Mouse (Mus musculus): ENCODE results near the gene Gm26602. TPM values are rescaled to one million over a fixed set of nuclear protein-coding genes. Genes with fewer than 3 reads are reported as not detected.

Gene Gm26602
- polyA plus RNA-seq, 1 experiment from 2014 or later: not detected

GRCm38 (mm10) chr10:79872862-79873261 is 37.8 kb upstream of the Gm26602 start:
- ChIA-PET POLR2A (interaction anchor here (1.4 kb wide), 1 partner anchor 20 kb away, joined by 3 read pairs; no protein-coding TSS in a partner anchor), CTCF (interaction anchor here (1.2 to 1.7 kb wide), 2 partner anchors 10 to 38 kb away, joined by 3 to 5 read pairs; no protein-coding TSS in a partner anchor)
- no peak for DNase-seq (ENCODE audit: low read depth, low spot score)
- TF ChIP-seq CTCF (IDR thresholded peaks at IDR 0.05): no peak
- no peaks in the 10 kb centered on the region for H3K27me3 ChIP-seq
- no peak for ATAC-seq
- in situ Hi-C loops (cut with MboI; ENCODE audit: low pct_unique_long_range_greater_than_20kb): no loop called here

GRCm38 (mm10) chr10:79873313-79873712 is 37.3 kb upstream of the Gm26602 start:
- in situ Hi-C loops (cut with MboI; ENCODE audit: low pct_unique_long_range_greater_than_20kb): no loop called here
- DNase-seq (ENCODE audit: low read depth, low spot score): no peak
- no peak for ATAC-seq
- H3K27me3 ChIP-seq: no peaks in the 10 kb centered on the region
- ChIA-PET POLR2A (interaction anchor here (1.4 kb wide), 2 partner anchors 15 to 20 kb away, joined by 3 read pairs; no protein-coding TSS in a partner anchor), CTCF (interaction anchor here (1.2 to 1.7 kb wide), 2 partner anchors 10 to 38 kb away, joined by 3 to 5 read pairs; no protein-coding TSS in a partner anchor)
- TF ChIP-seq CTCF (IDR thresholded peaks at IDR 0.05): no peak

GRCm38 (mm10) chr10:79873715-79874289 is 36.9 kb upstream of the Gm26602 start:
- ChIA-PET CTCF (interaction anchor here (1.2 to 1.7 kb wide), 2 partner anchors 10 to 39 kb away, joined by 3 to 5 read pairs; no protein-coding TSS in a partner anchor), POLR2A (interaction anchor here (1.4 kb wide), 2 partner anchors 15 to 21 kb away, joined by 3 read pairs; no protein-coding TSS in a partner anchor)
- H3K27me3 ChIP-seq: no peaks in the 10 kb centered on the region
- no peak for DNase-seq (ENCODE audit: low read depth, low spot score)
- no peak for TF ChIP-seq CTCF (IDR thresholded peaks at IDR 0.05)
- in situ Hi-C loops (cut with MboI; ENCODE audit: low pct_unique_long_range_greater_than_20kb): no loop called here
- ATAC-seq: no peak

DNA sequence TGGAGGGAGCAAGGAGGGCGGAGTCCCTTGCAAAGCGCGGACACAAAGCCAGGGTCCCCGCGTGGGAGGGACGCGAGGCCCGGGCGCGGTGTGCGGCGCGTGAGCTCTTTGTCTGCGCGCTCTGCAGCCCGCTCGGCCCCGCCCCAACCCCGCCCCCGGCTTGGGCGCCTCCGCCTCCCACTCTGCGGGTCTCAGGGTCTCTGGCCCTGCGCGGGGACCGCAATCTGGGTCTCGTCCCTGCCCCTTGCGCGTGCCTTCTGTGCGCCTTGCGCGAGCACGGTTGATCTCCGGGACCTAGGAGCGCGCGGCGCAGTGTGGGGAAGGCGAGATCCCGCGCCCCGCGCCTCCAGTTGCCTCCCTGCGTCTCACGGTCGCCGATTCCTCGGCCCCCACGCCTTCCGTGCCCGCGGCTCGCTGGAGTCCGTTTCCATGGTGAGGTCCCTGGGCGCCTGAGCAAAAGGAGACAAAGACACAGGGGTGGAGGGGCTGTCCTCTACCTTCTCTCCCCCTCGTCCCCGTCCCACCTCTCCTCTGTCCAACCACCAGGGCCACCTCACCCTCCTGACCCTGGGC is 36.3 kb upstream of the Gm26602 start, which contains the start of the genes Prtn3 and Plppr3:
Prtn3 (plus strand) TSS at position 187 of the 573 bp plus-strand sequence.
Plppr3 (minus strand) TSS at position 345 of the 573 bp plus-strand sequence.
- in situ Hi-C loops (cut with MboI; ENCODE audit: low pct_unique_long_range_greater_than_20kb): no loop called here

DNA sequence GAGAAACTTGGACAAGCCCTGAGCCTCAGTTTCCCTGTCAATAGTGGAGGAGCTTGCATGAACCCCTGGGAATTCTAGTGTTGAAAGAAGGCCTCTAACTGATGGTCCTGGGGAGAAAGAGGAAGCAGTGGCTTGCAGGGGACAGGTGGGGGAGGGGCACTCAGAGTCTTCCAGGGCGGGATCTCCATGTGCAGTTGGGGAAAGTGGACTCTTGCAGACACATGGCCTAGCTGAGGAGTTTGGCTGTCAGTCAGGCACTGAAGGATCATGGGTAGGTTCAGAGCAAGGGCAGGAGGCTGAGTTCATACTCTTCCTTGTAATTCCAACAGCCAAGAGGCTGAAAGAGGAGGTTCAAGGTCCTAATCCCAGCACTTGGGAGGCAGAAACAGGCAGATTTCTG is 33.5 kb upstream of the Gm26602 start:
- H3K27me3 ChIP-seq: no peaks in the 10 kb centered on the region
- no peak for TF ChIP-seq CTCF (IDR thresholded peaks at IDR 0.05)
- ChIA-PET POLR2A (no interaction called here), CTCF (no interaction called here)
- no peak for DNase-seq (ENCODE audit: low read depth, low spot score)
- no peak for ATAC-seq
- in situ Hi-C loops (cut with MboI; ENCODE audit: low pct_unique_long_range_greater_than_20kb): no loop called here

More for the DNA sequence above, 36.3 kb upstream of the Gm26602 start, which contains the start of the genes Prtn3 and Plppr3:
- no peak for TF ChIP-seq CTCF (IDR thresholded peaks at IDR 0.05)
- no peaks in the 10 kb centered on the region for H3K27me3 ChIP-seq
- ChIA-PET POLR2A (interaction anchor here (1.4 kb wide), 1 partner anchor 16 kb away, joined by 3 read pairs; no protein-coding TSS in a partner anchor), CTCF (interaction anchor here (1.7 kb wide), 1 partner anchor 9 kb away, joined by 5 read pairs; no protein-coding TSS in a partner anchor)
- DNase-seq (ENCODE audit: low read depth, low spot score): no peak
- ATAC-seq: peak; percentile 31

- DNase-seq (ENCODE audit: low read depth, low spot score) (no peak), ATAC-seq (no peak)
- POLR2A ChIA-PET: no interaction called here
- CTCF ChIA-PET: no interaction called here
- no peaks in the 10 kb centered on the region for H3K27me3 ChIP-seq
- in situ Hi-C loops (cut with MboI; ENCODE audit: low pct_unique_long_range_greater_than_20kb): no loop called here
- TF ChIP-seq CTCF (IDR thresholded peaks at IDR 0.05): no peak
Observed at GRCm38 (mm10) chr10:79877757-79878156, 32.9 kb upstream of the Gm26602 start.

DNA sequence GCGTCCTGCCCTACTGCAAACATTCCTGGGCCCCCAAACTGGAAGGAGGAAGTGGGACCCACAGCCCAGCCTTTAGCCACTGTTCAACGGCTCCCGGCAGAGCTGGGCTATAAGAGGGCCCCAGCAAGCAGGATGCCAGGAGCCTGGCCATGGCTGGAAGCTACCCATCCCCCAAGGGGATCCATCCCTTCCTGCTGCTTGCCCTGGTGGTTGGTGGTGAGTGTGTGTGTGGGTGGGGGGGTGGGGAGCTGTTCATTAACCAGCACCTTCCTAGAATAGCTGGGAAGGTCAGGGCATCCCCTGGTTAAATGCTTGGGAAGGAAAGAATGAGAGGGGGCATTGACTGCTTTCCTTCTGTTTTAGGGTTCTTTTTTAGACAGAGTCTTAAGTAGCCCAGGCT is 31.1 kb upstream of the Gm26602 start:
- ChIA-PET POLR2A (interaction anchor here (0.5 to 1.1 kb wide), 2 partner anchors 14 to 71 kb away, joined by 3 to 5 read pairs; no protein-coding TSS in a partner anchor), CTCF (interaction anchor here (1.0 to 1.2 kb wide), 3 partner anchors 11 to 21 kb away, joined by 3 read pairs; partner anchors contain the start of gene Cfd)
- in situ Hi-C loops (cut with MboI; ENCODE audit: low pct_unique_long_range_greater_than_20kb): no loop called here
- ATAC-seq (no peak), DNase-seq (ENCODE audit: low read depth, low spot score) (no peak)
- TF ChIP-seq CTCF (IDR thresholded peaks at IDR 0.05): no peak
- no peaks in the 10 kb centered on the region for H3K27me3 ChIP-seq

DNA sequence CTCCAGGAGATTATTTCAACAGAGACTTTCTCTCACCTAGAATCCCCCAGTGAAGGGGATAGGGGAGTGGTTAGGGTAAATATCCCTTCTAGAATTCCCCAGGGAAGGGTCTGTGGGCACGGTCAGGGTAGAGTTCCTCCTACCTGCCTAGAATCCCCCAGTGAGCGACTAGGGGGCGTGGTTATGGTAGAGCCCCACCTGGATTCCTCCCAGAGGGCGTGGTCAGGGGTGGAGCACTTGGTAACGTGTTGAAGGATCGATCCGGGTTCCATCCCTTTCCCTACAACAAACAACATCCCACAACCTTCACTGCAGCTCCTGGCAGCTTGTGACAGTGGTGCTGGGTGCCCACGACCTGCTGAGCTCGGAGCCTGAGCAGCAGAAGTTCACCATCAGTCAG is 29.9 kb upstream of the Gm26602 start:
- ATAC-seq (no peak), DNase-seq (ENCODE audit: low read depth, low spot score) (no peak)
- no peak for TF ChIP-seq CTCF (IDR thresholded peaks at IDR 0.05)
- ChIA-PET POLR2A (interaction anchor here (0.8 kb wide), 1 partner anchor 10 kb away, joined by 4 read pairs; no protein-coding TSS in a partner anchor), CTCF (no interaction called here)
- H3K27me3 ChIP-seq: no peaks in the 10 kb centered on the region
- in situ Hi-C loops (cut with MboI; ENCODE audit: low pct_unique_long_range_greater_than_20kb): loop anchor here (5.0 kb wide), 2 partner anchors 42 to 77 kb away; partner anchors contain the start of gene R3hdm4

DNA sequence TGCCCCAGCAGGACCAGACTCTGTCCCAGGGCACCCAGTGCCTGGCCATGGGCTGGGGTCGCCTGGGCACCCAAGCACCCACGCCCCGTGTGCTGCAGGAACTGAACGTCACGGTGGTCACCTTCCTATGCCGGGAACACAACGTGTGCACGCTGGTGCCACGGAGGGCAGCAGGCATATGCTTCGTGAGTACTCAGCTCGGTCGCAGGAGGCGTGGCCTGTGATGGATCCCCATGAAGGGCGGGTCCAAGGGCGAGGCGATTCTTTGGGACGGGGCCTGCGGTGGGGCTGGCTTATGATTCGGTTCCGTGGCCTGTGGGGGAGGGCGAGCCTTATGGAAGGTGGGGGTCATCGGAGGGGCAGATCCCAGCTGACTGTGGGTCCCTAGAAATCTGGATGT is 28.7 kb upstream of the Gm26602 start:
- DNase-seq (ENCODE audit: low read depth, low spot score) (no peak), ATAC-seq (no peak)
- ChIA-PET CTCF (no interaction called here), POLR2A (no interaction called here)
- no peak for TF ChIP-seq CTCF (IDR thresholded peaks at IDR 0.05)
- H3K27me3 ChIP-seq: no peaks in the 10 kb centered on the region
- in situ Hi-C loops (cut with MboI; ENCODE audit: low pct_unique_long_range_greater_than_20kb): loop anchor here (5.0 kb wide), 2 partner anchors 40 to 75 kb away; partner anchors contain the start of gene R3hdm4

- ChIA-PET POLR2A (interaction anchor here (1.1 kb wide), 1 partner anchor 28 kb away, joined by 3 read pairs; no protein-coding TSS in a partner anchor), CTCF (interaction anchor here (0.7 to 2.1 kb wide), 21 partner anchors 10 to 80 kb away, joined by 3 to 15 read pairs (median 4); partner anchors contain the start of genes Gm26602 and Med16)
- DNase-seq (ENCODE audit: low read depth, low spot score): no peak
- no peak for TF ChIP-seq CTCF (IDR thresholded peaks at IDR 0.05)
- ATAC-seq: peak; percentile 29
- no peaks in the 10 kb centered on the region for H3K27me3 ChIP-seq
- in situ Hi-C loops (cut with MboI; ENCODE audit: low pct_unique_long_range_greater_than_20kb): loop anchor here (5.0 kb wide), 2 partner anchors 39 to 74 kb away; partner anchors contain the start of gene R3hdm4
Observed at GRCm38 (mm10) chr10:79883297-79884084, 27.2 kb upstream of the Gm26602 start.

Data from Patski (cell line).